Mouse (Mus musculus): ENCODE results near the gene Gm17949.

Gene Gm17949

DNA sequence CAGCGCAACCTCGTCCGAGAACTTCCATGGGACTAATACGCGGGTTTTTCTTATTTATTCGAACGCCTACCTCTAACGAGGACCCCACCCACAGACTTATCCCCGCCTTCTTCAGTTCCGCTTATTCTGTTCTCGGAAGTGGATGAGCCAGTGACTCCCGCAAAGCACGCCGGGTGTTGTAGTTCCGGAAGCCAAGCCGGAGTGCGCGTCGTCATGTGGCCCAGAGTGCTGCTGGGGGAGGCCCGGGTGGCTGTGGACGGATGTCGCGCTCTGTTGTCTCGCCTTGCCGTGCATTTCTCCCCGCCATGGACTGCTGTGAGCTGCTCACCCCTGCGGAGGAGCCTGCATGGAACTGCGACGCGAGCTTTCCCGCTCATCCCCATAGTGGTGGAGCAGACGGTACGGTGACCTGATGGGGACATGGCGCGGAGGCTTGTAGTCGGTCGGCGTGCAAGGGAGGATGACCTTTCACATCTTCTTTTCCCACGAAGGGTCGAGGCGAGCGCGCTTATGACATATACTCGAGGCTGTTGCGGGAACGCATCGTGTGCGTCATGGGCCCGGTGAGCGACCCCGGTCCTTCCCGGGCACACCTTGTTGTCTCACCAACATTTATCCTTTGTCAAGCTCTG is 21.0 kb upstream of the Gm17949 start, which contains the start of gene Clpp:
Gene Clpp, plus strand, starts transcription at position 191 of the 632 bp plus-strand sequence.
- DNase-seq (ENCODE audit: low spot score) = peak; percentile 98

DNA sequence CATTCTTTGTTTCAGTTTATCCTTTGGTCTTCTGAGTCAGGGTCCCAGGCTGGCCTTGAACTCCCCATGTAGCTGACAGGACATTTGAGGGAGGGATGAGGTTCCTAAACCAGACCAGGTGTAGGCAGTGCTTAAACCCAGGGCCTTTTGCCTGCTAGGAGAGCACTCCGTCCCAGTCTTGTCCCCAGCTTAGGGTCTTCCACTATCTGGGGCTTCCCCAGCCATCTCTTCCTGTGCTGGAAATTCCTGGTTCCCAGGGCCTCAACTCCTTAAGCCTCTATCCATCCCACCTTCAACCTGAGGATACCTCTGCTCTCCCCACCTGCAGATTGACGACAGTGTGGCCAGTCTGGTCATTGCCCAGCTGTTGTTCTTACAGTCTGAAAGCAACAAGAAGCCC is 20.3 kb upstream of the Gm17949 start:
- no peak for DNase-seq (ENCODE audit: low spot score)

DNA sequence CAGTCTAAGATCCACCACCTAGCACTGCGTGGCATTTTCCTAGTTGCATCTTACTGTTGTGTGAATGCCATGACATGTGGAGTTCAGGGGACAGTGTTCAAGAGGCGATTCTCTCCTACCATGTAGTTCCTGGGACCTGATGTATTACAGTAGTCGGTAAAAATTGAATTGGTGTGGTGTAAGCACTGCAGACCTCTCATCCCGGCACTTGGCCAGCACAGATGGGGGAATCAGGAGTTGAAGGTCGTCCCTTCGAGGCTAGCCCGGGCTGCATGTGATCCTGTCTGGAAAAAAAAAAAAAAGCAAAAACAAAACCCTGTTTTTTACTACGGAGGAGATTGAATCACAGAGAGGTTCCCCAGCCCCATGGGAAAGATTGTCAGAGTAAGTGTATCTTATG is 16.2 kb upstream of the Gm17949 start:
- no peak for DNase-seq (ENCODE audit: low spot score)

DNA sequence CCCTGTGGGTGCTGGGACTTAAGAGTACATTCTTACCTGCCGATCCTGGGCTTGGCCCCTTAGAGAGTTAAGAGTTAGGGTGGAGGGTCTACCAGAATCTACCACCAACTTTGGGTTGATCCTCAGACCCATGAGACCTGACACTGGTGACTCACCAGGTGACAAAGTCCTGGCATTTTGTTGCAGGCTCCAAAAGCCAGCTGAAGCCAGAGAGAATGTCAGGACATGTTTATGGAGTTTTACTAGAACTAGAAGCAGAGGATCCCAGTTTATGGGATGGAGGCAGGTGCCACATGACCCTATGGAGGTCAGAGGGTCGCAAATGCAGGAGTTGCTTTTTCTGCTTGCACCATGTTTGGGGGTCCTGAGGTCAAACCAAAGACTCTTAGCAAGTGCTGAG is 14.8 kb upstream of the Gm17949 start:
- DNase-seq (ENCODE audit: low spot score) = no peak

GRCm38 (mm10) chr17:56997029-56997667 is 14.1 kb upstream of the Gm17949 start, which contains the start of gene Alkbh7:
Gene Alkbh7, plus strand, starts transcription at chr17:56997339.
- DNase-seq (ENCODE audit: low spot score) = peak; percentile 99

- no peak for DNase-seq (ENCODE audit: low spot score)
Observed at GRCm38 (mm10) chr17:56999414-56999813, 11.9 kb upstream of the Gm17949 start.

DNA sequence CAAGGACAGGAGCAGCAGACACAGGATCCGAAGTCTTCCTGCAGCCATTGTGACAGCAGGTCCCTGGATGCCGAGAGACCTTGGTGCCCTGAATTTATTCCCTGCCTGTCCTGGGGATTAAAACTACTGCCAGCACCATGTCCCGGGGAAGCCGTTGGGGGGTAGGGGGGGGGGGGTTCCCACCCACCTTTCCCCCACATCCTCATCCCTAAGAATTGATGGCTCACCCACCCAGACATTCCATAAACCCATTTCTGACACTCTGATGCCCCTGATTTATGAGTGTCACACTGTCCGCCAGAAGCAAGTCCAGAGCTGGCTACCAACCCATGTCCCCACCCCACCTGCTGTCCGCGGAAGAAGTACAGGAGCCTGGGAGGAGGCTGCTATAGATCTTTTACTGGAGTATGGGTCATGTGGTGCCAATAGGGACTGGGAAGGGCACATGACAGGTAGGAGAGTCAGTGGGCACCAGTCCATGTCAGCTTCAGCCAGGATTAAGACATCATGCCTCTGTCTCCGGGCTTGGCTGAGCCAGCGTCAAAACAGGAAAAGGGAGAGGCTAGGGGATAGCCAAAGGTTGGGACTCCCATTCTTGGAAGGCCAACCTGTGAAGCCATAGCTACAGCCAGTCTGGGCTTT is 11.2 kb upstream of the Gm17949 start, which contains the start of gene Pspn:
Gene Pspn, minus strand, starts transcription at position 51 of the 642 bp plus-strand sequence.
- DNase-seq (ENCODE audit: low spot score) = no peak

DNA sequence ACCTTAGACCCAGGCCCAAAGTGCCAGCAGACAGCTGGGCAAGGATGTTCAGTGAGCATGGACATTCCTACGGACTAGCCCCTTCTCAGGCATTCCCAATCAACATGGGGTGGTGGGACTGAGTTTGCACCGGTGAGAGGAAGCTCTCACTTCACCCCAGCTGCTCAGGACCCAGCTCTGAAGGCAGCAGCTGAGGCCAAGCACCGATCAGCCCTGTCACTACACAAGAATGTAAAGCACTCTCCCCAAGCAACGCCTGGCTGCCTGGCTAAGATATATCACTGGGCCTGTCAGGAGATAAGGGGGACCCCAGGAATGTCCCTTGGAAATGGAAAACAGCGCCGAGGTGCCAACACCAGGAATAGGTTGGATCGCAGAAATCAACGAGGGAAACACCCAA is 10.0 kb upstream of the Gm17949 start:
- no peak for DNase-seq (ENCODE audit: low spot score)

DNA sequence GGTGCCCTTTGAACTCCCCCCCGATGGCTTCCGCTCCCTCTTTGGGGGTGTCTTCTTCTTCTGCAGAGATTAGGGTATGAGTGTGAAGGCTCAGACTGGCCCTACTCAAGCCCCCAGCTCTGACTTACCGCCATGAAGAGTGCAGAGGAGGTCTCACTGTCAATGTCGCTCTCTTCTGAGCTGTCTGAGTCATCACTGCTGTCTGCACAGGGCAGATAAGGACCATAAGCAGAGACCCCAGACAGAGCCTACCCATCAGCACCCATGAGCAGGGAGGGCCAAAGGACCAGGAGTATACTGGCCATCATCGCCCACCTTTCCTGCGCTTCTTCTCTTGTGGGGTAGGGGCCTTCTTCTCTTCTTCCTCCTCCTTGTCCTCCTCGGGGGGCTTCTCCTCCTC is 7.3 kb upstream of the Gm17949 start:
- DNase-seq (ENCODE audit: low spot score) = no peak

DNA sequence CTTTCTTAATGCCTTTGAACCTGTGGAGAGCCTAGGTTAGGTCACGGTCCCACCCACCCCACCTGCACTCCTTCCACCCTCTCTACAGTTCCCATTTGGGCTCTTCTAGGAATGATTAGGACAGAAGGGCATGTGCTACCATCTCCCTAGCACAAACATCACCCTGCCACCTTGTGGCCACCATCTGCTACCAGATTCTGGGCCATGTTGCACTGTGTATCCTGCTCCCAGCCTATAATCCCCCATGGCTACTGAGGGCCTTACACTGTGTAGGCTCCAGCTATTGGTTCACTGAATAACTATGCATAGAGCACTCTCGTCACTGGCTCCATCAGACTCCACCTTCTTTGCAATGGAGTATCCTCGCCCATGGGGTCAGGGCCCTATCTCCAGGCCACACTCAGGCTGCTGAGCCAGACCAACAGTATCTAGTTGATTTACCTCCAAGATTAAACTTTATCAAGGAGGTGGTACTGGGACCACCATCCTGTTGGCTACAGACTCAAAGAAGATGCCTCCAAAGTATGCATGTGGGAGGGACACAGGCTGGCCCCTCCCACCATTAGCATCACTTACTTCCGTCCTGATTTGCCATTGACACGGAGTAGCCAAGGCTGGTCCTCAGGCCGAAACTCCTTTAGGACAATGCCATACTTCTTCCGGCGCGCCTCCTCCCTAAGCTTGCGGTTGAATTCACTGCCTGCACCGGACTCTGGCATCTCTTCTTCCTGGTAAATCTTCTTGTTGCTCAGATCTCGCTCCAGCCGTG is 3.9 kb upstream of the Gm17949 start:
- no peak for DNase-seq (ENCODE audit: low spot score)

DNA sequence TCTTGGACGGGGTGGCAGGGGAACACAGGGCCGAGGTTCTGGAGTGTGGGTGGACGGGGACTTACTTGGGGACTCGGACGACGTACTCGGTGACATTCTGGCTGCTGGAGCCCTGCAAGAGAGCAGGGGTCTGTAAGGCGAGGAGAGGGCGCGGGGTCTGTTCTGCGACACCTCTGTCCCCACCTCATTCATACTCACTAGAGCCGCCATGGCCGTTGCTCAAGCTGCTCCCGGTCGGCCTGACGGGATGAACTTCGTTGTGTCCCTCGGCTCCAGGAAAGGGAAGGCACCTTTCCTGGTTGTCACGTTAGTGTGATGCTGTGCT is 396 bp upstream of the Gm17949 start:
- no peak for DNase-seq (ENCODE audit: low spot score)

- no peak for DNase-seq (ENCODE audit: low spot score)
Observed at GRCm38 (mm10) chr17:57012245-57012795, 1.1 kb downstream of the Gm17949 start.

- no peak for DNase-seq (ENCODE audit: low spot score)
Observed at GRCm38 (mm10) chr17:57019693-57020092, 8.4 kb downstream of the Gm17949 start.

- DNase-seq (ENCODE audit: low spot score) = no peak
Observed at GRCm38 (mm10) chr17:57020960-57021359, 9.7 kb downstream of the Gm17949 start.

DNA sequence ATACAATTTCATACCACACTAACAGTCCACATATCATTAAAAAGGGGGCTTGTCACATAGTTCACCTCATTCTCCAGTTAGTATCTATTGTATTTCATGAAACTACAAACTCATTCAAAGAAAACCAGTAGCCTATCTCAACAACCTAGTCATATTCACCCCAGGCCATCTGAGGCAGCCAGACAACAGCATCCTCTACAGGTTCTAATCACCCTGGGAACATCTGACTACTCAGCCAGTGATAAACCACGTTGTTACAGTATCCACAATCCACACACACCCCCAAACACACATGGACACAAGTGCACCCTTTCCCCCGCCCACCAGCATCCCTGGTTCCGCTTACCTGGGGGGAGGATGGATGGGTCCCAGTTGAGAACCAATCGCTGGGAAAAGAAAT is 16.2 kb downstream of the Gm17949 start:
- no peak for DNase-seq (ENCODE audit: low spot score)

- DNase-seq (ENCODE audit: low spot score) = peak; percentile 20
Observed at GRCm38 (mm10) chr17:57029691-57030090, 18.4 kb downstream of the Gm17949 start.

DNA sequence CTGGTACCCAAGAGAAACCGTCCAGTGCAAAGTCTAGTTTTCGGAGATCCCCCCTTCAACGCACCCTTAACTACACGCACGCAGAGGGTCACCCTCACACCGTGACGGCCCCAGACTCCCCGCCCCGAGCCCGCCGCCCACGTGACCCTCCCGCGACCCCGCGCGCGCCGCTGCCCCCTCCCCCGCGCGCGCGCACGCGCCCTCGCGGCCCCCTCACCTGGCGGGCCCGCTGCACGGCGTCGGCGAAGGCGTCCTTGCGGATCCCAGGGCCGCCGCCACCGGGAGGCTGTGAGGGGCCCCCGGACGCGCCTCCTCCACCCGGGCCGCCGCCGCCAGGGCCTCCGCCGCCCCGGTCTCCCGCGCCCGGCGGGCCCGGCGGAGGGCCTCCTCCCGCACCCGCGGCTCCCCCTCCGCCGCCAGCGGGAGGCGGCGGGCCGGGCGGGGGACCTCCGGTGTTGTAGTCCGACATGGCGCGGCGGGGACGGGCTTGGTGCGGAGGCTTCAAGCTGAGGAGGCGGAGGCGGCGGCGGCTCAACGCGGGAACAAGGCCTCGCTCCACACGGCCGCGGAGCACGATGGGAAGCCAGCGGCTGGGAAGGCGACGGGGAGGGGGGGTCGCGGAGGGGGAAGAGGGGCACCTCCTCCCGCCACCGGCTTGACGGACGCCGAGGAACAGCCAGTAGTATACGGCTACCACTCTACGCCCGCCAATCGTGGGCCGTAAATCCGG is 19.8 kb downstream of the Gm17949 start, which contains the start of gene Khsrp:
Gene Khsrp, minus strand, starts transcription at position 592 of the 730 bp plus-strand sequence.
- peak; percentile 58 for DNase-seq (ENCODE audit: low spot score)

GRCm38 (mm10) chr17:57031661-57032420 is 20.6 kb downstream of the Gm17949 start:
- peak; percentile 100 for DNase-seq (ENCODE audit: low spot score)

GRCm38 (mm10) chr17:57032854-57033253 is 21.6 kb downstream of the Gm17949 start:
- DNase-seq (ENCODE audit: low spot score) = no peak

DNA sequence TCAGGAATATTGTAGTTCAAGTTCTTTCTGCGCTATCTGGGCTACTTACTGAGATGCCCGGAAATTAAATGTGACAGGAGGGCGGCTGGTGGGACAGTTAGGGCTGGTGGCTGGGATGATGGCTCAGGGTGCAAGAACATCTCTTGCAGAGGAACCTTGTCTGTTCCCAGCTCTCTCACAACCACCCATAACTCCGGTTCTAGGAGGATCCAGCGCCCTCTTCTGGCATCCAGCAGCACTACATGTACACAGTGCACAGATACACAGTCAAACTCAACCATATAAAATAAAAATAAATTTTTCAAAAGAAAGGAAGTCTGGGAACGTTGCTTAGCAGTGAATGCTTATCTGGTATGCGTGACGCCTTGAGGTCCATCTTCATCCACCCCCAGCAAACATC is 27.7 kb downstream of the Gm17949 start:
- DNase-seq (ENCODE audit: low spot score) = no peak

DNA sequence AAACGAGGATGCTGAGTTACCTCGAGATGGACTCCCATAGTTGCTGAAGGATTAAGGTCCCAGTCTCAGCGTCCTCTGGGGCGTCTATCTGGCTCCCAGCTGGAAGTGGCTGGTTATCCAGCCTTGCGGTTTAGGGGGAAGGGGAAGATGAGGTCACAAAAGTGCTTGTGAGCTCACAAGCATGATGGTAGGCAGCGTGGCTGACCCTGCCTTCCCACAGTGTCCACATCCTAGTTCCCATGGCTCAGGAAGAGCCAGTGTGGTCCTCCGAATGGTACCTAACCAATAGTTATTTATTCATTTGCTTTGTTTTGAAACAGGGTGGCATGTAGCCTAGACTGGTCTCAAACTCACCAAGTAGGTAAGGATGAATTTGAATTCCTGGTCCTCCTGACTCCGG is 30.3 kb downstream of the Gm17949 start, which contains the start of gene Slc25a41:
Gene Slc25a41, minus strand, starts transcription at position 101 of the 400 bp plus-strand sequence.
- DNase-seq (ENCODE audit: low spot score) = no peak

Data from embryo, embryonic 10 days (tissue).